Mouse (Mus musculus) forebrain, embryonic 12.5 days (tissue): Measurements from ENCODE around the gene Rgsl1. TPM values are rescaled to one million over a fixed set of nuclear protein-coding genes. Genes with fewer than 3 reads are reported as not detected.
A peak's percentile ranks its signal among the peaks of the same experiment; 100 is the strongest.
"Not testable (repeated sequence)": the region's sequence is repeated elsewhere in the genome, so short reads cannot be mapped to it uniquely, and the experiment has no call there.

ENCODE experiments used
- ATAC-seq: fragments of 200-750 bp; cut with Nextera tagmentation; 2 replicates; pipeline ENCODE4 v1.8.0; 2017; ENCODE audit warnings: moderate TSS enrichment; ENCODE audit not compliant: low FRiP score
- H3K27ac ChIP-seq: fragments of 300-500 bp; sonication (generic); 2 replicates; pipeline ENCODE4 v1.5.1; 2016; ENCODE audit warnings: mild to moderate bottlenecking
- H3K27me3 ChIP-seq: fragments of 300-500 bp; sonication (generic); 2 replicates; pipeline ENCODE4 v1.6.1; 2016; ENCODE audit warnings: mild to moderate bottlenecking
- H3K36me3 ChIP-seq: fragments of 300-500 bp; sonication (generic); replicated peaks from 2 replicates; pipeline ENCODE4 v1.6.1; 2016; ENCODE audit warnings: mild to moderate bottlenecking
- H3K4me1 ChIP-seq: fragments of 300-500 bp; sonication (generic); 2 replicates; pipeline ENCODE4 v1.6.1; 2016
- H3K4me2 ChIP-seq: fragments of 300-500 bp; sonication (generic); 2 replicates; pipeline ENCODE4 v1.6.1; 2016; ENCODE audit warnings: mild to moderate bottlenecking, moderate library complexity
- H3K4me3 ChIP-seq: fragments of 300-500 bp; sonication (generic); replicated peaks from 2 replicates; pipeline ENCODE4 v1.5.1; 2016; ENCODE audit warnings: mild to moderate bottlenecking
- H3K9ac ChIP-seq: fragments of 300-500 bp; sonication (generic); 2 replicates; pipeline ENCODE4 v1.6.1; 2016; ENCODE audit warnings: mild to moderate bottlenecking
- H3K9me3 ChIP-seq: fragments of 300-500 bp; sonication (generic); 2 replicates; pipeline ENCODE4 v1.6.1; 2016
- WGBS: fragments of 180-500 bp; shearing (Covaris S2); methylation state at CpG from one replicate; pipeline ENCODE4 v1.1.7; 2016; 5-methylcytosine and 5-hydroxymethylcytosine counted together
- polyA plus RNA-seq: library from polyadenylated mRNA; unstranded; fragments of >200 nt; fragmentation: Nextera tagmentation; extraction: Ambion mirVana; gene quantifications from 2 replicates; pipeline ENCODE4 v1.2.1, GENCODE M21; 2016

Gene Rgsl1
- polyA plus RNA-seq, 1 experiment from 2014 or later = 0.19 TPM

GRCm38 (mm10) chr1:153769998-153770775 lies 73.8 kb downstream of the Rgsl1 start:
- H3K4me2 ChIP-seq = no peak overlapping the region
- no peaks in the 10 kb centered on the region for H3K4me1 ChIP-seq
- H3K27me3 ChIP-seq = no peaks in the 10 kb centered on the region
- no peak overlapping the region for H3K27ac ChIP-seq
- H3K36me3 ChIP-seq = no peaks in the 10 kb centered on the region
- WGBS = 81% methylated on average over 10 of the region's 10 CpGs
- ATAC-seq = no peak
- no peak overlapping the region for H3K9ac ChIP-seq
- no peaks in the 10 kb centered on the region for H3K9me3 ChIP-seq
- H3K4me3 ChIP-seq = no peak overlapping the region

- not testable (repeated sequence) for H3K4me1 ChIP-seq, H3K9ac ChIP-seq, H3K27ac ChIP-seq, H3K4me2 ChIP-seq, H3K36me3 ChIP-seq, H3K9me3 ChIP-seq, H3K27me3 ChIP-seq, H3K4me3 ChIP-seq, ATAC-seq
- 52% methylated on average over 6 of the region's 6 CpGs for WGBS
Observed at GRCm38 (mm10) chr1:153769571-153769970, 74.4 kb downstream of the Rgsl1 start.

- H3K27ac ChIP-seq = no peak overlapping the region
- no peak overlapping the region for H3K4me3 ChIP-seq
- 86% methylated on average over 5 of the region's 5 CpGs for WGBS
- H3K27me3 ChIP-seq = no peaks in the 10 kb centered on the region
- no peak overlapping the region for H3K4me2 ChIP-seq
- no peak for ATAC-seq
- H3K36me3 ChIP-seq = no peaks in the 10 kb centered on the region
- H3K9ac ChIP-seq = no peak overlapping the region
- no peaks in the 10 kb centered on the region for H3K9me3 ChIP-seq
- H3K4me1 ChIP-seq = no peaks in the 10 kb centered on the region
Observed at GRCm38 (mm10) chr1:153768465-153768864, 75.5 kb downstream of the Rgsl1 start.

GRCm38 (mm10) chr1:153767281-153767680 lies 76.7 kb downstream of the Rgsl1 start:
- WGBS = 80% methylated on average over 1 of the region's 1 CpGs
- Histone ChIP-seq H3K36me3 (peaks cover 7% of the 10 kb centered on the region; the same call in 1 of the 2 replicates), H3K27me3 (no peaks in the 10 kb centered on the region), H3K27ac (no peak overlapping the region), H3K4me1 (no peaks in the 10 kb centered on the region), H3K4me2 (no peak overlapping the region), H3K9me3 (no peaks in the 10 kb centered on the region), H3K9ac (no peak overlapping the region), H3K4me3 (no peak overlapping the region)
- no peak for ATAC-seq

- no peaks in the 10 kb centered on the region for H3K27me3 ChIP-seq
- H3K4me1 ChIP-seq = no peaks in the 10 kb centered on the region
- H3K4me2 ChIP-seq = no peak overlapping the region
- 48% methylated on average over 8 of the region's 8 CpGs for WGBS
- no peak overlapping the region for H3K4me3 ChIP-seq
- no peak overlapping the region for H3K27ac ChIP-seq
- H3K9ac ChIP-seq = no peak overlapping the region
- no peak for ATAC-seq
- H3K36me3 ChIP-seq = peaks cover 10% of the 10 kb centered on the region
- H3K9me3 ChIP-seq = no peaks in the 10 kb centered on the region
Observed at GRCm38 (mm10) chr1:153766298-153766697, 77.6 kb downstream of the Rgsl1 start.

- no peak overlapping the region for H3K4me3 ChIP-seq
- H3K4me2 ChIP-seq = no peak overlapping the region
- H3K4me1 ChIP-seq = no peaks in the 10 kb centered on the region
- WGBS = 90% methylated on average over 11 of the region's 11 CpGs
- peaks cover 16% of the 10 kb centered on the region for H3K36me3 ChIP-seq
- no peak overlapping the region for H3K27ac ChIP-seq
- H3K27me3 ChIP-seq = no peaks in the 10 kb centered on the region
- no peak for ATAC-seq
- no peak overlapping the region for H3K9ac ChIP-seq
- H3K9me3 ChIP-seq = no peaks in the 10 kb centered on the region
Observed at GRCm38 (mm10) chr1:153764136-153764535, 79.8 kb downstream of the Rgsl1 start.

- Histone ChIP-seq H3K9me3 (no peaks in the 10 kb centered on the region), H3K4me3 (no peak overlapping the region), H3K36me3 (peaks cover 8% of the 10 kb centered on the region), H3K9ac (no peak overlapping the region), H3K27me3 (no peaks in the 10 kb centered on the region), H3K27ac (no peak overlapping the region), H3K4me2 (no peak overlapping the region), H3K4me1 (peaks cover 26% of the 10 kb centered on the region)
- no peak for ATAC-seq
- 81% methylated on average over 25 of the region's 25 CpGs for WGBS
Observed at GRCm38 (mm10) chr1:153753725-153754464, 90.0 kb downstream of the Rgsl1 start.

- Histone ChIP-seq H3K9me3 (no peaks in the 10 kb centered on the region), H3K36me3 (no peaks in the 10 kb centered on the region), H3K4me1 (peaks cover 36% of the 10 kb centered on the region), H3K4me2 (no peak overlapping the region), H3K4me3 (no peak overlapping the region), H3K27me3 (no peaks in the 10 kb centered on the region), H3K27ac (no peak overlapping the region), H3K9ac (no peak overlapping the region)
- ATAC-seq = no peak
- 92% methylated on average over 6 of the region's 6 CpGs for WGBS
Observed at GRCm38 (mm10) chr1:153752521-153752920, 91.4 kb downstream of the Rgsl1 start.

- H3K4me2 ChIP-seq = peak overlapping the region; percentile 13; the same call in 1 of the 2 replicates
- no peaks in the 10 kb centered on the region for H3K9me3 ChIP-seq
- WGBS = 66% methylated on average over 13 of the region's 13 CpGs
- no peak overlapping the region for H3K4me3 ChIP-seq
- no peak overlapping the region for H3K9ac ChIP-seq
- ATAC-seq = no peak
- H3K4me1 ChIP-seq = peaks cover 36% of the 10 kb centered on the region
- H3K27me3 ChIP-seq = no peaks in the 10 kb centered on the region
- H3K36me3 ChIP-seq = no peaks in the 10 kb centered on the region
- no peak overlapping the region for H3K27ac ChIP-seq
Observed at GRCm38 (mm10) chr1:153751763-153752301, 92.1 kb downstream of the Rgsl1 start.

- H3K4me3 ChIP-seq = peak overlapping the region; percentile 40
- H3K27ac ChIP-seq = 0 out of 2 replicates have a peak overlapping the region, but pooled peaks have one; percentile 77
- peak overlapping the region; percentile 54 for H3K4me2 ChIP-seq
- H3K9ac ChIP-seq = peak overlapping the region; percentile 70
- WGBS = 49% methylated on average over 6 of the region's 6 CpGs
- H3K36me3 ChIP-seq = no peaks in the 10 kb centered on the region
- H3K27me3 ChIP-seq = no peaks in the 10 kb centered on the region
- no peak for ATAC-seq
- no peaks in the 10 kb centered on the region for H3K9me3 ChIP-seq
- H3K4me1 ChIP-seq = peaks cover 44% of the 10 kb centered on the region
Observed at GRCm38 (mm10) chr1:153750054-153750453, 93.9 kb downstream of the Rgsl1 start.

GRCm38 (mm10) chr1:153749211-153749801 lies 94.6 kb downstream of the Rgsl1 start, which contains the start of gene Rnasel:
TSS of gene Rnasel (plus strand) at chr1:153749426.
- peak within 1 kb of the TSS; percentile 77 for H3K27ac ChIP-seq
- peaks cover 52% of the 10 kb centered on the region for H3K4me1 ChIP-seq
- peaks cover 5% of the 10 kb centered on the region; the same call in 1 of the 2 replicates for H3K36me3 ChIP-seq
- H3K9ac ChIP-seq = peak within 1 kb of the TSS; percentile 70
- no peaks in the 10 kb centered on the region for H3K27me3 ChIP-seq
- peak within 1 kb of the TSS; percentile 40 for H3K4me3 ChIP-seq
- peak; percentile 74 for ATAC-seq
- no peaks in the 10 kb centered on the region for H3K9me3 ChIP-seq
- H3K4me2 ChIP-seq = peak within 1 kb of the TSS; percentile 54
- WGBS = 2% methylated on average over 18 of the region's 18 CpGs

- peaks cover 11% of the 10 kb centered on the region for H3K36me3 ChIP-seq
Observed at GRCm38 (mm10) chr1:153748549-153748948, 95.4 kb downstream of the Rgsl1 start.

More at GRCm38 (mm10) chr1:153748549-153748948, 95.4 kb downstream of the Rgsl1 start:
- Histone ChIP-seq H3K4me2 (peak overlapping the region; percentile 54; the same call in 1 of the 2 replicates), H3K9ac (peak overlapping the region; percentile 70; the same call in 1 of the 2 replicates), H3K4me1 (peaks cover 59% of the 10 kb centered on the region), H3K9me3 (no peaks in the 10 kb centered on the region), H3K27me3 (no peaks in the 10 kb centered on the region), H3K4me3 (no peak overlapping the region), H3K27ac (no peak overlapping the region)
- peak; percentile 21; the same call in 1 of the 2 replicates for ATAC-seq
- WGBS = 6% methylated on average over 1 of the region's 1 CpGs
